Mouse (Mus musculus) thymus, adult 2 months (tissue): Measurements from ENCODE around the gene Rras.

ENCODE experiments used
- CTCF ChIP-seq: fragments of 200-500 bp; IDR thresholded peaks from 2 replicates; pipeline ENCODE4 v1.5.1; 2012; ENCODE audit warnings: mild to moderate bottlenecking, control low read depth, low read length, moderate library complexity, borderline replicate concordance; ENCODE audit not compliant: control insufficient read depth, poor library complexity, insufficient read depth; ENCODE audit errors: extremely low read depth
- POLR2A ChIP-seq: fragments of 200-500 bp; IDR thresholded peaks from 2 replicates; pipeline ENCODE4 v1.6.1; 2012; ENCODE audit warnings: mild to moderate bottlenecking, low read length, control low read depth, moderate library complexity; ENCODE audit not compliant: control insufficient read depth, poor library complexity, insufficient read depth; ENCODE audit errors: extremely low read depth

- TF ChIP-seq POLR2A (peak; percentile 77), CTCF (no peak)
Measured at GRCm38 (mm10) chr7:44997231-44997939, 20.4 kb upstream of the Rras start, which contains the start of gene Irf3.
